Mouse (Mus musculus): ENCODE data around the gene Klhl12.
"Not testable (repeated sequence)": the region's sequence is repeated elsewhere in the genome, so short reads cannot be mapped to it uniquely, and the experiment has no call there.

Klhl12 gene

DNA sequence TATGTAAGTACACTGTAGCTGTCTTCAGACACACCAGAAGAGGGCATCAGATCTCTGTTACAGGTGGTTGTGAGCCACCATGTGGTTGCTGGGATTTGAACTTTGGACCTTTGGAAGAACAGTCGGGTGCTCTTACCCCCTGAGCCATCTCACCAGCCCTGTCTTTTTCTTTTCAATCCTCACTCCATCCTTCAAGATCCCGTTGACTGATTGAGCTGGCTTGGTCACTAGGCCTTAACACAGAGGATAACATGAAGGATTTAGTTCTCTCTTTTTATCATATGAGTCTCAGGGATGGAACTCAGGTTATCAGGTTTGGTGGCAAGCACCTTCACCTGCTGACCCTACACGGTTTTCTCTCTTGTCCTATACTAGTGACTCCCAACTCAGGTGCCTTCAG, 6.8 kb upstream of the Klhl12 start:
- not testable (repeated sequence) for DNase-seq (ENCODE audit: low spot score in 2 of 2)

DNA sequence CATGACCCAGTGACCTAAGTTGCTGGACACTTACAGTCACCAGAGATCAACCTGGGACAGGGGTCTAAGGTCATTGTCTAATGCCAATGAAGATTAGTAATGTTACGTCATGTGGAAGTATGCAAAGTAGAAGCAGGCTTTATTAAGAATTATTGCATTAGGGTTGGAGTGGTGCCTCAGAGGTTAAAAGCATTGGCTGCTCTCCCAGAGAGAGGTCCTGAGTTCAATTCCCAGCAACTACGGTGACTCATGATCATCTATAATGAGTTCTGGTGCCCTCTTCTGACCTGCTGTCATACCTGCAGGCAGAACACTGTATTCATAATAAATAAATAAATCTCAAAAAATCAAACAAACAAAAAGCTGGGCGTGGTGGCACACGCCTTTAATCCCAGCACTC, 5.1 kb upstream of the Klhl12 start:
- DNase-seq (ENCODE audit: low spot score in 2 of 2), result no peak

DNA sequence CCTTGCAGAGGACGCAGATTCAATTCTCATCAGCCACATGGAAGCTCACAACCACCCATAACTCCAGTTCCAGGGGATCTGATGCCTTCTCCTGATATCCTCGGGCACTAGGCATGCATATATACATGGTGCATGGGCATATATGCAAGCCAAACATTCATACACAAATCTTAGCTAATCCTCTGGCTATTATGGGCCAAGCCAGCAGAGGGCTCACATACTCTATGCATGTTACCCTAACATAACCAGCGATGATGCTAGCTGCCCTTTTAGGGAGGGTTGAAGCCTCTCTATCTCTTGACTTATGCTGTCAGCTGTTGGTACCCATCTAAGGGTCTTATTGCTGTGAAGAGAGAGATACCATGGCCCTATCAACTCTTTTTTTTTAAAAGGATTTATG, 4.3 kb upstream of the Klhl12 start:
- DNase-seq (ENCODE audit: low spot score in 2 of 2), result peak; percentile 62 to 67

GRCm38 (mm10) chr1:134456060-134456459, 729 bp downstream of the Klhl12 start:
- no peak for DNase-seq (ENCODE audit: low spot score in 2 of 2)

- DNase-seq (ENCODE audit: low spot score in 2 of 2), result no peak
Observed at GRCm38 (mm10) chr1:134458139-134458727, 2.9 kb downstream of the Klhl12 start.

GRCm38 (mm10) chr1:134460294-134461284, 5.3 kb downstream of the Klhl12 start:
- DNase-seq (ENCODE audit: low spot score in 2 of 2), result no peak

GRCm38 (mm10) chr1:134484623-134485022, 29.3 kb downstream of the Klhl12 start:
- DNase-seq (ENCODE audit: low spot score in 2 of 2), result no peak

DNA sequence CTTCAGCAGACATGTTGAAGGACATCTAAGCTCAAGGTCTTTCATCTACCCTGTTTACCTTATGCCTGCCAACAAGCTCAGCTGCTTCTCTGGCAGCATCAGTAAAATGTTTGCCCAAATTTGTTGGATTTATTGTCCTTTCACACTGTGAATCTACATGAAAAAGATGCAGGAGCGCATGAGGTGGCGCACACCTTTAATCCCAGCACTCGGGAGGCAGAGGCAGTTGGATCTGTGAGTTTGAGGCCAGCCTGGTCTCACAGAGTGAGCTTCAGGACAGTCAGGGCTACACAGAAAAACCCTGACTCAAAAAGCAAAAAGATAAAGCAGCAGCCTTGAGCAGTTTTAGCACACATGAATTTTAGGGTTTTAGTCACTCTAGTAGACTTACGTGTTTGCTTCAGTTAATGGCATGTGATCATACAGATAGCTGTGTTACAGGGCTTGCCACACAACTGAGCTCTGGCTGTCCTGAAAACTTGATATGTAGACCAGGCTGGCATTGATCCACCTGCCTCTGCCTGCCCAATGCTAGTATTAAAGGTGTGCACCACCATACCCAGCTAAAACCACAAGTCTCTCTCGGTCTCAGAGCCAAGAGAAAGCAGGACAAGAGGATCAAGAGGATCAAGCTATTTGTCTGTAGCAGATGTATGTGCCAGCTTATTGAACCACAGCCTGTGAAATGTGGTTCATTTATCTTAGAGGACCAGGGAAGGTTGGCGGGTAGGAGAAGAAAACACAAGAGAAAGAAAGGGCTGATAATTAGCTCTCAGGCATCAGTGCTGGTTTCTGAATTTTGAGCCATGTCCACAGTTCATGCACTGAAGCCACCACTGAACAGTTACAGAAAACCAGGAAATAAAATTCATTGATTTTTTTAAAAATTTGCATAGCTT, 35.8 kb downstream of the Klhl12 start:
- no peak for DNase-seq (ENCODE audit: low spot score in 2 of 2)

GRCm38 (mm10) chr1:134492276-134492675, 36.9 kb downstream of the Klhl12 start:
- DNase-seq (ENCODE audit: low spot score in 2 of 2), result no peak

DNA sequence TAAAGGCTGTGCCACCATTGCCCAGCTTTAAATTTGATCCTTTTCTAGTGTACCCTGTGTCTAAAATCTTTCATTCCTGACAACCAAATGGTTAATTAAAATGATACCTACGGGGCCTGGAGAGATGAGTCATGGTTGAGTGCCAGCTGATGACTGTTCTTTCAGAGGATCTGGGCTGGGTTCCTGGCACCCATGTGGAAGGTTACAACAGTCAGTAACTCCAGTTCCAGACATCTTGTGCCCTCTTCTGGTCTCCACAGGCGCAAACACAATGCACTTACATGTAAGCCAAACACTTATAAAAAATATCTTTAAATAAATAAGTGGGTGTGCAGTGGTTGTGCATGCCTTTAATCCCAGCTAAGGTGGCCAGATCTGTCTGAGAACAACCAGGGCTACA, 38.2 kb downstream of the Klhl12 start:
- DNase-seq (ENCODE audit: low spot score in 2 of 2), result no peak

GRCm38 (mm10) chr1:134493956-134494355, 38.6 kb downstream of the Klhl12 start:
- no peak for DNase-seq (ENCODE audit: low spot score in 2 of 2)

GRCm38 (mm10) chr1:134494428-134495215, 39.3 kb downstream of the Klhl12 start, which contains the start of gene Rabif:
TSS of gene Rabif (plus strand) at chr1:134494648.
- peak; percentile 99 for DNase-seq (ENCODE audit: low spot score in 2 of 2)

DNA sequence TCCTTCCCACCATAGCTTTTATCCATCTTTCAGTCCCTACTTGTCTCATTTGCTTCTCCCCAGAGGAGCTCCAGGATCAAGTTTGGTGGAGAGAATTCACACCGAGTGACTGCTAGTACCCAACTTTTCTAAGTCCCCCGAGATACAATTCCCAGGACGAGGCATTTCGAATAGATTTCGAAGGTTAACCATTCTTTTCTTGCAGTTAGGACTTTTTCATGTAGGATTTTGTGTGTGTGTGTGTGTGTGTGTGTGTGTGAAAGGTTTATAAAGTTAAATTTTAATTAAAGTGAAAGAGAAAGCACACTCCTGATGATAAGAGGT, 39.8 kb downstream of the Klhl12 start:
- DNase-seq (ENCODE audit: low spot score in 2 of 2), result no peak

GRCm38 (mm10) chr1:134495991-134496390, 40.7 kb downstream of the Klhl12 start:
- DNase-seq (ENCODE audit: low spot score in 2 of 2), result no peak

- no peak for DNase-seq (ENCODE audit: low spot score in 2 of 2)
Observed at GRCm38 (mm10) chr1:134500916-134501315, 45.6 kb downstream of the Klhl12 start.

- no peak for DNase-seq (ENCODE audit: low spot score in 2 of 2)
Observed at GRCm38 (mm10) chr1:134506201-134506600, 50.9 kb downstream of the Klhl12 start.

- DNase-seq (ENCODE audit: low spot score in 2 of 2), result no peak
Observed at GRCm38 (mm10) chr1:134510018-134510417, 54.7 kb downstream of the Klhl12 start.

DNA sequence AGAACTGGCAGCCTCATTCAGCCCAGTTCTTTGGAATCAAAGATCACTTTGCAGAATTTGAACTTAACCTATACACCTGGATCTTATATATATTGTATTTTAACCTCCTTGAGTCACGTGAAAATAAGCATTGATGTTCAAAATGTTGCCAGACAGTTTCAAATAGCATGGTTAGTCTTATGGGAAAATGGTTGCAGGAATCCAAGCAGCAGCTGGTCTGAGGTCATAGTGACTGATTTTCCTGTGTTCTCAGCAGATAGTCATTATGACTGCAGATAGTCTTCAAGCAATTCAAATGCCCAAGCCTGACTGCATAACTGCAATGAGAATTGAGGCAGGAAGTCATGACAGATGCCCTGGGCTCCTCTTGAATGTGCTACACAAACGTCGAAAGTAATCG, 56.9 kb downstream of the Klhl12 start:
- no peak for DNase-seq (ENCODE audit: low spot score in 2 of 2)

GRCm38 (mm10) chr1:134512584-134512983, 57.3 kb downstream of the Klhl12 start:
- DNase-seq (ENCODE audit: low spot score in 2 of 2), result no peak

GRCm38 (mm10) chr1:134513312-134513860, 58.1 kb downstream of the Klhl12 start:
- DNase-seq (ENCODE audit: low spot score in 2 of 2), result no peak

Data from right cerebral cortex, adult 2 months (tissue).